Mouse (Mus musculus) cerebellum, adult 2 months (tissue): ENCODE measurements around the gene Retreg1.

ENCODE experiments used
- CTCF ChIP-seq: fragments of 200-500 bp; IDR thresholded peaks from 2 replicates; pipeline ENCODE4 v1.5.1; 2011; ENCODE audit warnings: low read depth, mild to moderate bottlenecking, control low read depth, low read length, moderate library complexity, borderline replicate concordance; ENCODE audit not compliant: insufficient read depth
- POLR2A ChIP-seq: fragments of 200-500 bp; IDR thresholded peaks from 2 replicates; pipeline ENCODE4 v1.6.1; 2011; ENCODE audit warnings: low read length, control low read depth, borderline replicate concordance; ENCODE audit not compliant: insufficient read depth

DNA sequence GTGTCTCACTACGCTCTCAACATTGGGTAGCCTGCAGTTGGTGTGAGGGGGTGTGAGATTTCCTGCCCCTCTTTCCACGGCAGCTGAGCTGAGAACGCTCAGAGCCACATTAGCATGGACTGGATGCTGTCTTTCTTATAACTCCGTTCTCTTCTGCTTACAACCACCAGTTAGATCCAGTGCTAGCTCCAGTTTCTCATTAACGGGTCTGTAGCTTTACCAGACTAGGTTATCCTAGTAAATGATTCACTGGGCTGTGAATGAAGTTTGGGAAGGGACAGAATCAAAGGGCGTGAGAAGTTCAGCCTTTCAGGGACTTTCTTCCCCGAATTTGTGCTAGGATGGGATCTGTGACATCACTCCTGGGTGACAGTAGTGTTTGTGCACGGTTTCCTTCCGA is 70.7 kb downstream of the Retreg1 start:
- TF ChIP-seq CTCF (no peak), POLR2A (no peak)
